Mouse (Mus musculus) lung, adult 10 weeks (tissue): Measurements from ENCODE around the gene Gm20924. TPM values are rescaled to one million over a fixed set of nuclear protein-coding genes. Genes with fewer than 3 reads are reported as not detected.

Source experiments
- polyA plus RNA-seq: library from polyadenylated mRNA; stranded (reverse); fragments of 350-450 nt; fragmentation: Illumina TruSeq; extraction: RNeasy Lipid Tissue Mini Kit (QIAGEN cat#74804); gene quantifications from one replicate; pipeline ENCODE4 v1.2.3, GENCODE M21; 2014; ENCODE audit warnings: low read depth, low replicate concordance; ENCODE audit not compliant: insufficient read depth

Gene Gm20924
- not detected for polyA plus RNA-seq

DNA sequence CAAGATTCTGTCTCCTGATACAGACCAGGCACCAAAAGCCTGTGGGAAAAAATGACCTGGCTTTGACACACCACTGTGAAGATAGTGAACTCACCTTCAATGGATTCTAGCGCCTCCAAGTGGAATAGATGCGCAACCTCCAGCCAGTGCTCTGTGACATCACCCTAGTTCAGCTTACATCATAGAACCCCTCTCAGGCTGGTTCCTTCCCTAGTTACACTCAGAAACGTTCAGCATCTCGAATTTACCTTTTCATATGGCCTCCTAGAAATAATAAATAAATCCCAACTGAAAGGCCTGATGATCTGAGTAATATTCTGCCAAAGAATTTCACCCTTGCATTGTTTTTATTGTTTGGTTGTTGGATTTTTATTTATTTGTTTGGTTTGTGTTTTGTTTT lies at the start of gene Gm20924:
TSS of gene Gm20924 (minus strand) at position 101 of the 400 bp plus-strand sequence.

Other genes starting within 250 kb of the Gm20924 start
- gene Gm20736, start 170.2 kb upstream of the Gm20924 start, polyA plus RNA-seq, result not detected